In genomic region chr2:146330772-146331281, GRCm38 (mm10) we compare ENCODE assay signal across 9 mouse cellular contexts.
DNase-seq lines count a peak whose midpoint lies in the region; ATAC-seq lines count a peak whose summit lies in the region.
"Had no signal": no experiment of that assay in that cellular context is flagged by ENCODE, and none has a peak within 500 bp of the region (broad histone marks: within the 10 kb centered on the region; RNA-seq: fewer than 3 reads in every experiment).

No protein-coding gene starts in this region.

- H3K27me3 ChIP-seq in heart, embryonic 11.5 days (ENCODE audit: control insufficient read depth, insufficient read depth, low read length), result no peaks in the 10 kb centered on the region
- H3K27me3 ChIP-seq in hindbrain, embryonic 11.5 days (ENCODE audit: control insufficient read depth, insufficient read depth, low read length), result no peaks in the 10 kb centered on the region
- H3K27me3 ChIP-seq in neural tube, embryonic 14.5 days (ENCODE audit: control insufficient read depth, insufficient read depth, low read length), result no peaks in the 10 kb centered on the region
- H3K27me3 ChIP-seq: CH12.LX had no signal

- H3K4me2 ChIP-seq in heart, embryonic 11.5 days, result no peak overlapping the region
- H3K4me2 ChIP-seq in hindbrain, embryonic 11.5 days (replicated peaks; ENCODE audit: low read depth, low read length), result no peak overlapping the region
- no peak overlapping the region for H3K4me2 ChIP-seq in neural tube, embryonic 14.5 days (ENCODE audit: low read depth, low read length)

- no peaks in the 10 kb centered on the region for H3K4me1 ChIP-seq in heart, embryonic 11.5 days (ENCODE audit: control insufficient read depth, insufficient read depth, low read length)
- H3K4me1 ChIP-seq in hindbrain, embryonic 11.5 days (replicated peaks; ENCODE audit: control insufficient read depth, insufficient read depth, low read length), result peaks cover 4% of the 10 kb centered on the region; the same call in 1 of the 2 replicates
- 0 out of 2 replicates have a peak, but pooled peaks cover 11% of the 10 kb centered on the region for H3K4me1 ChIP-seq in neural tube, embryonic 14.5 days (ENCODE audit: control insufficient read depth, insufficient read depth, low read length)

- intact Hi-C loops in left cerebral cortex, postnatal 10 days (cut with DNase I), result no loop called here

- peak; percentile 18 to 22 for DNase-seq in heart, adult 18-20 months
- peak; percentile 37 to 75 for DNase-seq in cerebellum, postnatal 4 days (ENCODE audit: low spot score in 2 of 2)
- DNase-seq in hindbrain, embryonic 11.5 days (ENCODE audit: low spot score), result peak; percentile 66
- peak; percentile 54 to 71 for DNase-seq in left cerebral cortex, postnatal 10 days (ENCODE audit: extremely low spot score in 1 of 2, low spot score in 2 of 2)
- no peak for DNase-seq in thymus, postnatal 36 days
- no peak for DNase-seq in liver

- H3K9ac ChIP-seq in heart, embryonic 11.5 days (ENCODE audit: low read depth, low read length), result no peak overlapping the region
- H3K9ac ChIP-seq in hindbrain, embryonic 11.5 days (ENCODE audit: low read depth, low read length), result no peak overlapping the region
- H3K9ac ChIP-seq in neural tube, embryonic 14.5 days (replicated peaks; ENCODE audit: low read depth, low read length), result no peak overlapping the region

- WGBS in heart, embryonic 11.5 days (ENCODE audit: insufficient replicate concordance), result 54% methylated on average over 8 of the region's 8 CpGs
- WGBS in hindbrain, embryonic 11.5 days, result 21% methylated on average over 8 of the region's 8 CpGs
- 10% methylated on average over 8 of the region's 8 CpGs for WGBS in neural tube, embryonic 14.5 days

- H3K36me3 ChIP-seq in heart, embryonic 11.5 days (ENCODE audit: control insufficient read depth, insufficient read depth, low read length), result no peaks in the 10 kb centered on the region
- H3K36me3 ChIP-seq in hindbrain, embryonic 11.5 days (ENCODE audit: control insufficient read depth, insufficient read depth, low read length), result no peaks in the 10 kb centered on the region
- H3K36me3 ChIP-seq in neural tube, embryonic 14.5 days (ENCODE audit: control insufficient read depth, insufficient read depth, low read length), result no peaks in the 10 kb centered on the region

- H3K27ac ChIP-seq in heart, embryonic 11.5 days (ENCODE audit: low read depth, low read length), result no peak overlapping the region
- peak overlapping the region; percentile 67 for H3K27ac ChIP-seq in hindbrain, embryonic 11.5 days (ENCODE audit: low read depth, low read length)
- 0 out of 2 replicates have a peak overlapping the region, but pooled peaks have one; percentile 18 for H3K27ac ChIP-seq in neural tube, embryonic 14.5 days (ENCODE audit: low read depth, low read length)

- H3K9me3 ChIP-seq in heart, embryonic 11.5 days (replicated peaks; ENCODE audit: control insufficient read depth, low read length), result no peaks in the 10 kb centered on the region
- H3K9me3 ChIP-seq in hindbrain, embryonic 11.5 days (ENCODE audit: control insufficient read depth, low read length), result no peaks in the 10 kb centered on the region
- H3K9me3 ChIP-seq in neural tube, embryonic 14.5 days (ENCODE audit: control insufficient read depth, low read length), result no peaks in the 10 kb centered on the region

- no peak for ATAC-seq in heart, embryonic 11.5 days (replicated peaks; ENCODE audit: insufficient number of reproducible peaks, low FRiP score, low TSS enrichment)
- peak; percentile 87 for ATAC-seq in hindbrain, embryonic 11.5 days (ENCODE audit: low FRiP score)
- peak; percentile 93 for ATAC-seq in neural tube, embryonic 14.5 days (ENCODE audit: low read depth)

- H3K4me3 ChIP-seq in heart, embryonic 11.5 days (ENCODE audit: low read depth, low read length), result no peak overlapping the region
- no peak overlapping the region for H3K4me3 ChIP-seq in hindbrain, embryonic 11.5 days (ENCODE audit: low read depth, low read length)
- no peak overlapping the region for H3K4me3 ChIP-seq in neural tube, embryonic 14.5 days (ENCODE audit: low read depth, low read length)

Comparison
In these comparisons a context has a peak if more than half of its experiments do, and no peak if none do; other contexts are left out.
1. DNase-seq: peak in heart, adult 18-20 months (2 of 2), cerebellum, postnatal 4 days (2 of 2), hindbrain, embryonic 11.5 days (single experiment) and left cerebral cortex, postnatal 10 days (2 of 2); none in thymus, postnatal 36 days (0 of 2) and liver (single experiment).